Mouse (Mus musculus) myocyte (in vitro differentiated cells): ENCODE results near the gene Syndig1.

Experiments
- CEBPB ChIP-seq: IDR thresholded peaks from 2 replicates; pipeline ENCODE4 v1.6.1; 2011; ENCODE audit warnings: mild to moderate bottlenecking, moderate library complexity; ENCODE audit not compliant: poor library complexity, insufficient read depth, severe bottlenecking
- MAX ChIP-seq: IDR thresholded peaks from one replicate; pipeline ENCODE4 v1.6.1; 2011; ENCODE audit warnings: low read depth, mild to moderate bottlenecking, control low read depth
- MYOD1 ChIP-seq, 3 experiments: IDR thresholded peaks; one replicate each; pipeline ENCODE4 v1.6.1; 2011; ENCODE audit warnings: control low read depth in 2 of 3, low read depth in 2 of 3, mild to moderate bottlenecking in 2 of 3, moderate library complexity in 1 of 3; ENCODE audit not compliant: insufficient read length in 2 of 3, control insufficient read depth in 1 of 3
- POLR2A ChIP-seq: IDR thresholded peaks from one replicate; pipeline ENCODE4 v1.6.1; 2011; ENCODE audit warnings: low read depth, mild to moderate bottlenecking, control low read depth, moderate library complexity; ENCODE audit not compliant: insufficient read length
- POLR2AphosphoS2 ChIP-seq: IDR thresholded peaks from one replicate; pipeline ENCODE4 v1.6.1; 2011; ENCODE audit warnings: low read depth, control low read depth; ENCODE audit not compliant: insufficient read length
- TCF12 ChIP-seq: IDR thresholded peaks from one replicate; pipeline ENCODE4 v1.6.1; 2011; ENCODE audit warnings: mild to moderate bottlenecking, control low read depth; ENCODE audit not compliant: poor library complexity, insufficient read depth, severe bottlenecking
- TCF3 ChIP-seq: IDR thresholded peaks from one replicate; pipeline ENCODE4 v1.6.1; 2011; ENCODE audit warnings: low read depth, control low read depth; ENCODE audit not compliant: insufficient read length
- USF1 ChIP-seq: IDR thresholded peaks from one replicate; pipeline ENCODE4 v1.6.1; 2011; ENCODE audit warnings: low read depth, mild to moderate bottlenecking, control low read depth, moderate library complexity

GRCm38 (mm10) chr2:149983107-149983506, 154.1 kb downstream of the Syndig1 start:
- TF ChIP-seq MAX: no peak
- no peak for TF ChIP-seq POLR2A
- no peak for TF ChIP-seq MYOD1 (IDR thresholded peaks at IDR 0.05; ENCODE audit: control insufficient read depth in 1 of 3, insufficient read length in 2 of 3, low read depth in 2 of 3)
- TF ChIP-seq TCF12: no peak
- TF ChIP-seq TCF3: no peak
- no peak for TF ChIP-seq POLR2AphosphoS2
- TF ChIP-seq CEBPB: no peak
- TF ChIP-seq USF1: no peak
